Mouse (Mus musculus) intestine, embryonic 14.5 days (tissue): ENCODE measurements around the gene Sprr1b. TPM values are rescaled to one million over a fixed set of nuclear protein-coding genes. Genes with fewer than 3 reads are reported as not detected.
"Not testable (repeated sequence)": the region's sequence is repeated elsewhere in the genome, so short reads cannot be mapped to it uniquely, and the experiment has no call there.

ENCODE experiments used
- ATAC-seq: fragments of 200-750 bp; cut with Nextera tagmentation; replicated peaks from 2 replicates; pipeline ENCODE4 v1.8.0; 2017; ENCODE audit warnings: low read depth, moderate number of reproducible peaks, moderate TSS enrichment, moderate library complexity; ENCODE audit not compliant: low FRiP score, low TSS enrichment
- DNase-seq: peaks from one replicate; pipeline ENCODE4 v3.0.0-alpha.2; 2018; ENCODE audit warnings: low spot score
- H3K27ac ChIP-seq: fragments of 300-500 bp; sonication (generic); 2 replicates; pipeline ENCODE4 v1.5.1; 2014; ENCODE audit warnings: low read depth, mild to moderate bottlenecking, control low read depth
- H3K27me3 ChIP-seq: fragments of 300-500 bp; sonication (generic); replicated peaks from 2 replicates; pipeline ENCODE4 v1.6.1; 2014; ENCODE audit warnings: low read length, control low read depth; ENCODE audit not compliant: control insufficient read depth, insufficient read depth
- H3K36me3 ChIP-seq: fragments of 300-500 bp; sonication (generic); 2 replicates; pipeline ENCODE4 v1.6.1; 2014; ENCODE audit warnings: low read length, control low read depth; ENCODE audit not compliant: control insufficient read depth, insufficient read depth
- H3K4me1 ChIP-seq: fragments of 300-500 bp; sonication (generic); replicated peaks from 2 replicates; pipeline ENCODE4 v1.6.1; 2014; ENCODE audit warnings: low read length, control low read depth, mixed read lengths; ENCODE audit not compliant: control insufficient read depth, insufficient read depth
- H3K4me2 ChIP-seq: fragments of 300-500 bp; sonication (generic); 2 replicates; pipeline ENCODE4 v1.6.1; 2014; ENCODE audit warnings: low read length
- H3K4me3 ChIP-seq: fragments of 300-500 bp; sonication (generic); 2 replicates; pipeline ENCODE4 v1.5.1; 2014; ENCODE audit warnings: low read depth, low read length, control low read depth, mixed read lengths
- H3K9ac ChIP-seq: fragments of 300-500 bp; sonication (generic); 2 replicates; pipeline ENCODE4 v1.6.1; 2014; ENCODE audit warnings: mild to moderate bottlenecking, low read length
- H3K9me3 ChIP-seq: fragments of 300-500 bp; sonication (generic); 2 replicates; pipeline ENCODE4 v1.6.1; 2016; ENCODE audit warnings: low read length, control low read depth; ENCODE audit not compliant: control insufficient read depth
- WGBS: fragments of 180-500 bp; shearing (Covaris S2); extraction: QIAGEN DNeasy Blood & Tissue Kit; methylation state at CpG from one replicate; pipeline ENCODE4 v1.1.7; 2014; 5-methylcytosine and 5-hydroxymethylcytosine counted together
- polyA plus RNA-seq: library from polyadenylated mRNA; unstranded; fragments of >200 nt; fragmentation: Nextera tagmentation; extraction: Ambion mirVana; gene quantifications from 2 replicates; pipeline ENCODE4 v1.2.1, GENCODE M21; 2014

Sprr1b gene
- not detected in 2 replicates for polyA plus RNA-seq

- Histone ChIP-seq H3K4me3 (no peak within 1 kb of the TSS), H3K27ac (no peak within 1 kb of the TSS), H3K4me2 (no peak within 1 kb of the TSS), H3K36me3 (no peaks in the 10 kb centered on the region), H3K27me3 (no peaks in the 10 kb centered on the region), H3K9me3 (no peaks in the 10 kb centered on the region), H3K9ac (no peak within 1 kb of the TSS), H3K4me1 (no peaks in the 10 kb centered on the region)
- DNase-seq: no peak
- WGBS: 89% methylated on average over 3 of the region's 3 CpGs
- ATAC-seq: no peak
These were observed at the start of gene Sprr1b for GRCm38 (mm10) chr3:92438689-92439088. Gene Sprr1b, minus strand, starts transcription at chr3:92438789.

- H3K27ac ChIP-seq: no peak overlapping the region
- H3K27me3 ChIP-seq: no peaks in the 10 kb centered on the region
- ATAC-seq (peak; percentile 84; the same call in 1 of the 2 replicates), DNase-seq (no peak)
- H3K4me3 ChIP-seq: no peak overlapping the region
- H3K4me2 ChIP-seq: no peak overlapping the region
- no peaks in the 10 kb centered on the region for H3K9me3 ChIP-seq
- WGBS: 27% methylated on average over 1 of the region's 1 CpGs
- H3K9ac ChIP-seq: no peak overlapping the region
- no peaks in the 10 kb centered on the region for H3K4me1 ChIP-seq
- H3K36me3 ChIP-seq: no peaks in the 10 kb centered on the region
These were observed 47.7 kb upstream of the Sprr1b start for GRCm38 (mm10) chr3:92486307-92486706.

- Histone ChIP-seq H3K36me3 (no peaks in the 10 kb centered on the region), H3K9ac (no peak within 1 kb of the TSS), H3K9me3 (no peaks in the 10 kb centered on the region), H3K4me1 (no peaks in the 10 kb centered on the region), H3K4me3 (no peak within 1 kb of the TSS), H3K4me2 (no peak within 1 kb of the TSS), H3K27me3 (no peaks in the 10 kb centered on the region), H3K27ac (no peak within 1 kb of the TSS)
- DNase-seq (no peak), ATAC-seq (peak; percentile 85)
These were observed 47.3 kb upstream of the Sprr1b start, which contains the start of gene Sprr1a for GRCm38 (mm10) chr3:92485863-92486262. Gene Sprr1a, minus strand, starts transcription at chr3:92485895.

GRCm38 (mm10) chr3:92481249-92481648, 42.7 kb upstream of the Sprr1b start:
- H3K4me1 ChIP-seq, H3K4me3 ChIP-seq, H3K27me3 ChIP-seq, DNase-seq, ATAC-seq, H3K9me3 ChIP-seq, H3K36me3 ChIP-seq, H3K27ac ChIP-seq, H3K4me2 ChIP-seq, H3K9ac ChIP-seq: not testable (repeated sequence)

- Histone ChIP-seq H3K27ac (no peak overlapping the region), H3K36me3 (no peaks in the 10 kb centered on the region), H3K4me3 (no peak overlapping the region), H3K9ac (no peak overlapping the region), H3K4me2 (no peak overlapping the region), H3K27me3 (no peaks in the 10 kb centered on the region), H3K9me3 (no peaks in the 10 kb centered on the region), H3K4me1 (no peaks in the 10 kb centered on the region)
- ATAC-seq (no peak), DNase-seq (no peak)
- WGBS: 81% methylated on average over 2 of the region's 2 CpGs
These were observed 31.5 kb upstream of the Sprr1b start for GRCm38 (mm10) chr3:92470111-92470510.

GRCm38 (mm10) chr3:92467424-92467823, 28.8 kb upstream of the Sprr1b start:
- ATAC-seq: no peak
- H3K4me2 ChIP-seq: no peak overlapping the region
- H3K4me3 ChIP-seq: no peak overlapping the region
- no peak overlapping the region for H3K9ac ChIP-seq
- no peaks in the 10 kb centered on the region for H3K9me3 ChIP-seq
- no peaks in the 10 kb centered on the region for H3K36me3 ChIP-seq
- no peaks in the 10 kb centered on the region for H3K4me1 ChIP-seq
- H3K27ac ChIP-seq: no peak overlapping the region
- H3K27me3 ChIP-seq: no peaks in the 10 kb centered on the region
- DNase-seq: no peak

- Histone ChIP-seq H3K4me2 (no peak overlapping the region), H3K9ac (no peak overlapping the region), H3K36me3 (no peaks in the 10 kb centered on the region), H3K4me3 (no peak overlapping the region), H3K4me1 (no peaks in the 10 kb centered on the region), H3K27me3 (no peaks in the 10 kb centered on the region), H3K27ac (no peak overlapping the region), H3K9me3 (no peaks in the 10 kb centered on the region)
- no peak for ATAC-seq
- 70% methylated on average over 1 of the region's 1 CpGs for WGBS
- no peak for DNase-seq
These were observed 28.0 kb upstream of the Sprr1b start for GRCm38 (mm10) chr3:92466576-92466975.

- no peak within 1 kb of the TSS for H3K4me3 ChIP-seq
- WGBS: 72% methylated on average over 2 of the region's 2 CpGs
- no peaks in the 10 kb centered on the region for H3K4me1 ChIP-seq
- H3K36me3 ChIP-seq: no peaks in the 10 kb centered on the region
- no peaks in the 10 kb centered on the region for H3K27me3 ChIP-seq
- H3K27ac ChIP-seq: no peak within 1 kb of the TSS
- ATAC-seq (no peak), DNase-seq (no peak)
- H3K9ac ChIP-seq: no peak within 1 kb of the TSS
- H3K4me2 ChIP-seq: no peak within 1 kb of the TSS
- H3K9me3 ChIP-seq: no peaks in the 10 kb centered on the region
These were observed 20.0 kb upstream of the Sprr1b start, which contains the start of gene Sprr3 for GRCm38 (mm10) chr3:92458620-92459019. Gene Sprr3, minus strand, starts transcription at chr3:92458720.

GRCm38 (mm10) chr3:92455151-92455550, 16.6 kb upstream of the Sprr1b start:
- Histone ChIP-seq H3K9me3 (no peaks in the 10 kb centered on the region), H3K4me1 (no peaks in the 10 kb centered on the region), H3K4me3 (no peak overlapping the region), H3K36me3 (no peaks in the 10 kb centered on the region), H3K27me3 (no peaks in the 10 kb centered on the region), H3K27ac (no peak overlapping the region), H3K4me2 (no peak overlapping the region), H3K9ac (no peak overlapping the region)
- ATAC-seq: no peak
- WGBS: 75% methylated on average over 5 of the region's 5 CpGs
- DNase-seq: no peak
